Mouse (Mus musculus): ENCODE data around the gene Psapl1. TPM values are rescaled to one million over a fixed set of nuclear protein-coding genes. Genes with fewer than 3 reads are reported as not detected.

Gene Psapl1
- total RNA-seq (2015; ENCODE audit: low replicate concordance) (not detected in 2 replicates), total RNA-seq (2017; ENCODE audit: low replicate concordance) (not detected in 2 replicates)

DNA sequence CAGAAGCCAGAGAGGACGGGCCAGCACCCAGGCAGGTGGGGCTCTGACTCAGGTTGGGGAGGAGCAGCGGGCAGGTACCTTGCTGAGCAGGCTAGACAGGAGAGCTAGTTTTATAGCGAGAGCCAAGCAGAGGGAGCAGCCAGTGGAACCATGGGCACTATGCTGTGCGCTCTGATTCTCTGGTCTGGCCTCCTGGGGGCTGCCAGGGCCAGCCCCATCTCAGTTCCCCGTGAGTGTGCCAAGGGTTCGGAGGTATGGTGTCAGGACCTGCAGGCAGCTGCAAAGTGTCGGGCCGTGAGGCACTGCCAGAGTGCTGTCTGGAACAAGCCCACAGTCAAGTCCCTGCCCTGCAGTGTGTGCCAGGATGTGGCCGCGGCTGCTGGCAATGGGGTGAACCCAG, at the start of gene Psapl1:
Gene Psapl1, plus strand, starts transcription at position 106 of the 400 bp plus-strand sequence.
- ATAC-seq (replicated peaks; ENCODE audit: low FRiP score, poor library complexity, severe bottlenecking) = no peak

DNA sequence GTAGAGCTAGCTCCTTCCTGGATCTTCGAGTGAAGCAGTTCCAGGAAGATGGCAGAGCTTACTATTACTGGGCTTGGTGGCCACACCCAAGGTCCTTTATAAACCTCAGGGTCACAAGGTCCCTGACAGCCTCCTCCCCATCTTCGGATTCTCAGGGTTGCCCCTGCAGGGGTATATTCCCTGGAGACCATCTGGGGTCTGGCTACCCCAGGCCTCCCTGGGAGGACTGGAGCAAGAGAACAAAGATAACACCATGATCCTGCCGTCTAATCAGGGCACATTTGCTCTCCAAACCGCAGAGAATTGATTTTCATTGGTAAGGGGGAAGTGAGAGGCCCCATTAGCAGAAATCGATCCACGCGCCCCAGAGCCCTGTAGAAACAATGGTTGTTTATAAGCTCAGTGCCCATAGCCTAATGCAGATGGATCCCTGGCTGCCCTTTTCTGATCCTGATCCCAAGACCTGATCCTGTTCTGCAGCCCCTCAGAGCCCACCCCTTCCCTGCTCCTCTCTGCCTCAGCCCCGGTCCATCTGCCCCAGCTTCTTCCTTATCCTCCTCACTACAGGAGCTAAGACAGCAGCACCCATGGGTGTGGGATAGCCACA, 48.8 kb upstream of the Psapl1 start:
- ATAC-seq (replicated peaks; ENCODE audit: low FRiP score, poor library complexity, severe bottlenecking) = no peak

- no peak for ATAC-seq (replicated peaks; ENCODE audit: low FRiP score, poor library complexity, severe bottlenecking)
These were observed 38.2 kb upstream of the Psapl1 start for GRCm38 (mm10) chr5:36165424-36166302.

- no peak for ATAC-seq (replicated peaks; ENCODE audit: low FRiP score, poor library complexity, severe bottlenecking)
These were observed 37.3 kb upstream of the Psapl1 start for GRCm38 (mm10) chr5:36166346-36167013.

DNA sequence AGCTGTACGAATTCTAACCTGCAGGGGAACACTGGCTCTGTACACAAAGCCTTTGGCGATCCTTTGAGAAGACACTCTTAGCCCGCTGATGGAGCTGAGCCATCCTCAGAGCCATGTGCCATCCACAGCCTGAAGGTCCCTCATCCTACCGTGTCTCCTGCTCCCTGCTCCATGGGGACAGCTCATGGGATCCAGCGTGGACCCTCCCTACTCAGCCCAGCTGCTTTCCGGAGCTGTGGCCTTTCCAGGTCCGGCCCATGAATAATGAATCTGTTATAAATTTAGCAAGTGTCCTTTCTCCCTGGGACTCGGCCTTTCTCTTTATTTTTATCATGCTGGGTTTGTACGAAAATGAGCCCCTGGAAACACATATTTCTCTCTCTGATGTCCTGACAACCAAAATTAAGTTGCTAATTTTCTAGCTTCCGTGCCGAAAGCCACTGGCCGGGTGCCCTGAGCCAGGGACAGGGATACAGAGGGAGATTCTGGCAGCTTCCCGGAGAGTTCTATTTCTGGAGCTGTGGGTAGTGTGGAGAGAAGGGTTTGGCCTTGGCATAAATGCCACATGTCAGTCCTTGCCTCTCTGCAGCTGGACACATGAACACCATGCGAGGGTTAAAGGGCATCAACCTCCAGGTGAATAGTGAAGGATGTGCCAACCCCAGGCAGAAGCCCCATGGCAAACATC, 34.7 kb upstream of the Psapl1 start:
- no peak for ATAC-seq (replicated peaks; ENCODE audit: low FRiP score, poor library complexity, severe bottlenecking)

GRCm38 (mm10) chr5:36174569-36175115, 29.2 kb upstream of the Psapl1 start:
- ATAC-seq (replicated peaks; ENCODE audit: low FRiP score, poor library complexity, severe bottlenecking) = no peak

DNA sequence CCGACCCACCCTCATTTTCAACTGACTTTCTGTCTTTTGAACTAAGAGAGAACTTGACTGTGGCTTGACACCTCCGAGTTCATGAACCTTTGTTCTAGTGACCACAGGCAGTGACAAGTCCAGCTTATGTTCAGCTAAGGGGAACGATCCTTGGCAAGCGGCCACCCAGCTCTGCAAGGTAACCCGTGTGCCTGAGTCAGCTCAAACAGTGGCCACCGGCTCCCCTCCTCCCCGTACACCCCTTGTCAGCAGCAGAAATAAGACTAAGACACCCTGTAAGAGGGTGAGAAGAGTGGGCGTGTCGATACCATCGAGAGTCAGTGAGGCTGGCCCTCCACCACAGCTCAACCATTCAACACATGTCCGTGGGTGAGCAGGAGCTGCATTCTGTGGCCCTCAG, 27.4 kb upstream of the Psapl1 start:
- no peak for ATAC-seq (replicated peaks; ENCODE audit: low FRiP score, poor library complexity, severe bottlenecking)

DNA sequence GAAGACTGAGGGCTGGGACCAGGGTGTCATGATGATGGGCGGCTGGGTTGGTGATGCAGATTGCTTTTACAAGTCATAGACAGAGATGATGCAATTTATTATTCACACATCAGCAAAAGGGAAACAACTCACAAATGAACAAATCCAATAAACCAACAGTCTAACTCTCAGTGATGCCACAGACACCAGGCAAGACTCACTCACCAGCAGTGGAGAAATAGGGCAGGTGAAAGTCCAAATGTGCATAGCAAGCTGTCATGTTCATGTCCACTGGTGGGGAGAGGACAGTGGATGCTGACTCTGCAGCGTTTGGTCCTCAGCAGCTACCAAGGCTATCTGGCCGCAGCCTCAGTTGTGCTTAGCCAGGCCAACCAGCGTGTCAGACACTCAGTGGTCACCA, 26.9 kb upstream of the Psapl1 start:
- no peak for ATAC-seq (replicated peaks; ENCODE audit: low FRiP score, poor library complexity, severe bottlenecking)

DNA sequence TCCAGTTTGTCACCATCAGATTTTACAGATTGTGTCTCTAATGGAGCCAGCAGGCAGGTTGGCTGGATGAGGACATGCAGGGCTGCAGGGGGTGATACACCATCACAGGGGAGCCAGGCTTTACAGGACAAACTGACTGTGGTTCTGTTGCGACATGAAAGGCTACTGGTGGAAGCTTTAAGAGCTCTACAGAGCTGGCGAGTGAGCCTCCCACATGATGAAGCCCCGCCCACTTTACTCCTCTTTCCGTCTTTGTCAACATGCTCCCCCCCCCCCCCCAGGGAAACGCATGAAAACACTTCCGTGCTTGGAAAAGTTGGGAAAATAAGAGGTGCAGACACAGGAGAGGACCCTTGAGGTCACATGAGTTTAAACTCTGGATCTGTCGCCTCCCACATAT, 25.6 kb upstream of the Psapl1 start:
- no peak for ATAC-seq (replicated peaks; ENCODE audit: low FRiP score, poor library complexity, severe bottlenecking)

DNA sequence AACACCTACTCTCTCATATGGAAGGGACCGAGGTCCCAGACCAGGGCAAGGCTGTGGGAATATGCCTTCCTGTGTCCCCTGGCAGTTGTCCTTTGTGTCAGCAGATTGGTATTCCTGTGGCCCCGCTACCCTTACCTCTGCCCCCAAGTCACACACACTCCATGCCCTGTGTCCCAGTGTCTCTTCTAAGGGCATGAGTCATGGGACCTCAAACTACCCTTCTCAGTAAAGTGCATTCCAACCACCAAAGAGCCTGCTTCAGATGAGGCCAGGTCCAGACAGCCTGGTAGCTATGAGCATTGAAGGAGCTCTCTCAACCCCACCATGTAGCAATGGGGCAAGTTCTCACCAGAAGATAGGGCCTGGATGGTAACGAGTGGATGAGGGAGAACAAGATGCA, 25.0 kb upstream of the Psapl1 start:
- ATAC-seq (replicated peaks; ENCODE audit: low FRiP score, poor library complexity, severe bottlenecking) = no peak

DNA sequence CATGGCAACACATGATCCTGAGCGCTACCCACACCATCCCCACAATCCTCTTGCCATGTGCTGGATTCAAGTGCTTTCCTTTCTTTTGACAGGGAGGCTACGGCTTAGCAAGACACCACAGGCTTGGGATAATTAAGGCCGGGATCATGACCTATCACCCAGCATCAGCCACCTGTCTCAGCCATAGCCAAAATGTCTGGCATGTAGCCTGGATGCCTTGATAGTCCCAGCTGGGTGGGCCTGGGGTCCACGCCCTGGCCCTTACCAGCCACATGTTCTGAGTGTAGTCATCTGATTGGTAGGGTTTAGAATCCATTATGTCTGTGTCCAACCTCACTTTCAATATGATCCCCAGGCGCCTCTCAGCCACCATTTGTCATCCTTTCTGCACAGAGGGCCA, 24.1 kb upstream of the Psapl1 start:
- ATAC-seq (replicated peaks; ENCODE audit: low FRiP score, poor library complexity, severe bottlenecking) = no peak

DNA sequence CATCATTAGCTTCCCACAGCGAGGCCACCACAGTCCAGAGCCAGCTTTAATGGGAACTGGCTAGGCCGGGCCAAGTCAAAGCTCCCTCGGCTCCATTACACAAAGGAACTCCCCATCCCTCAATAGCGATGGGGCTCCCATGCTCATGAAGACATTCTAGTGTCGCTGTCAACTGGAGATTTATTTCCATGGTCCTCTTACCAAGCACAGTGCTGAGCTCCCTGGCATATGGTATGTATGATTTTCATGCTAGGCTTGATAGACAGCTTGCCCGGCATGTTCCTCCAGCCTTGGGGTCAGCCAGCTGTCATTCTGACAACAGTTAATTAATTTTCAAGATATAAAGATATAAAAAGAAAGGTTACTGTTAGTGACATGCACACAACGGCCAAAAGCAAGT, 21.5 kb upstream of the Psapl1 start:
- no peak for ATAC-seq (replicated peaks; ENCODE audit: low FRiP score, poor library complexity, severe bottlenecking)

GRCm38 (mm10) chr5:36186294-36187053, 17.3 kb upstream of the Psapl1 start:
- ATAC-seq (replicated peaks; ENCODE audit: low FRiP score, poor library complexity, severe bottlenecking) = no peak

- ATAC-seq (replicated peaks; ENCODE audit: low FRiP score, poor library complexity, severe bottlenecking) = no peak
These were observed 15.5 kb upstream of the Psapl1 start for GRCm38 (mm10) chr5:36188310-36188709.

- ATAC-seq (replicated peaks; ENCODE audit: low FRiP score, poor library complexity, severe bottlenecking) = no peak
These were observed 12.5 kb upstream of the Psapl1 start for GRCm38 (mm10) chr5:36191285-36191684.

DNA sequence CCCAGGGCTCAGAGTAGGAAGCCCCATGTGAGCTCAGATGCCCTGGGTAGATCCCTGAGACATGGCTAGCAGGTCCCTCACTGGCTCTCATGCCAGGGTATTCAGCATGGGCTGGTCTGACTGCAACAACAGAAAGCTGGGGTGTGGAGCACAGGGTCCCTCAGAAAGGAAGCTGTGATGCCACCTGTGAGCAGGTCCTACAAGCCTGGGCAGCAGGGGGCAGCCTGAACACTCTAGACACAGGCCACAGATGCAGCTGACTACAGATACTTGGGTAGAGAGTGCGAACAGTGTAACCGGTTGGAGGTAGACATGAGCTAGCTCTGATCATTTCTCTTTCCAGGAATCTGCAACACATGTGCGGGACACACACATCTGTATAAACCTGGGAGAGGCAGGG, 11.9 kb upstream of the Psapl1 start:
- no peak for ATAC-seq (replicated peaks; ENCODE audit: low FRiP score, poor library complexity, severe bottlenecking)

GRCm38 (mm10) chr5:36192677-36193076, 11.1 kb upstream of the Psapl1 start:
- ATAC-seq (replicated peaks; ENCODE audit: low FRiP score, poor library complexity, severe bottlenecking) = no peak

- ATAC-seq (replicated peaks; ENCODE audit: low FRiP score, poor library complexity, severe bottlenecking) = no peak
These were observed 9.2 kb upstream of the Psapl1 start for GRCm38 (mm10) chr5:36194631-36195030.

- no peak for ATAC-seq (replicated peaks; ENCODE audit: low FRiP score, poor library complexity, severe bottlenecking)
These were observed 8.4 kb upstream of the Psapl1 start for GRCm38 (mm10) chr5:36195436-36195835.
